Mouse (Mus musculus) embryo, embryonic 11.5 days (tissue): Measurements from ENCODE around the gene Pip4k2a.
"Not testable (repeated sequence)": the region's sequence is repeated elsewhere in the genome, so short reads cannot be mapped to it uniquely, and the experiment has no call there.

ENCODE experiments used
- DNase-seq: peaks from one replicate; pipeline ENCODE4 v3.0.0-alpha.2; 2012; ENCODE audit warnings: low read depth, low spot score

The Pip4k2a gene

GRCm38 (mm10) chr2:18897742-18898256, 100.1 kb downstream of the Pip4k2a start:
- DNase-seq: no peak

GRCm38 (mm10) chr2:18896015-18896414, 101.9 kb downstream of the Pip4k2a start:
- no peak for DNase-seq

GRCm38 (mm10) chr2:18893336-18893735, 104.6 kb downstream of the Pip4k2a start:
- DNase-seq: not testable (repeated sequence)

GRCm38 (mm10) chr2:18891991-18892537, 105.9 kb downstream of the Pip4k2a start:
- DNase-seq: no peak

GRCm38 (mm10) chr2:18890227-18891001, 107.5 kb downstream of the Pip4k2a start:
- DNase-seq: no peak

- DNase-seq: no peak
Observed at GRCm38 (mm10) chr2:18884277-18884676, 113.6 kb downstream of the Pip4k2a start.

- DNase-seq: no peak
Observed at GRCm38 (mm10) chr2:18874626-18875025, 123.3 kb downstream of the Pip4k2a start.

- DNase-seq: no peak
Observed at GRCm38 (mm10) chr2:18874063-18874462, 123.9 kb downstream of the Pip4k2a start.

- DNase-seq: no peak
Observed at GRCm38 (mm10) chr2:18873440-18873839, 124.5 kb downstream of the Pip4k2a start.

GRCm38 (mm10) chr2:18872797-18873196, 125.1 kb downstream of the Pip4k2a start:
- DNase-seq: peak; percentile 39

- DNase-seq: no peak
Observed at GRCm38 (mm10) chr2:18871087-18871486, 126.8 kb downstream of the Pip4k2a start.

- DNase-seq: no peak
Observed at GRCm38 (mm10) chr2:18867069-18867468, 130.9 kb downstream of the Pip4k2a start.

- no peak for DNase-seq
Observed at GRCm38 (mm10) chr2:18864719-18865118, 133.2 kb downstream of the Pip4k2a start.

GRCm38 (mm10) chr2:18861607-18862158, 136.2 kb downstream of the Pip4k2a start:
- DNase-seq: no peak

GRCm38 (mm10) chr2:18860686-18861085, 137.2 kb downstream of the Pip4k2a start:
- no peak for DNase-seq

GRCm38 (mm10) chr2:18857952-18858351, 140.0 kb downstream of the Pip4k2a start:
- DNase-seq: no peak

- no peak for DNase-seq
Observed at GRCm38 (mm10) chr2:18856461-18856860, 141.5 kb downstream of the Pip4k2a start.

- DNase-seq: no peak
Observed at GRCm38 (mm10) chr2:18855246-18855645, 142.7 kb downstream of the Pip4k2a start.

- DNase-seq: no peak
Observed at GRCm38 (mm10) chr2:18853345-18853744, 144.6 kb downstream of the Pip4k2a start.

GRCm38 (mm10) chr2:18850657-18851056, 147.3 kb downstream of the Pip4k2a start:
- no peak for DNase-seq

GRCm38 (mm10) chr2:18848074-18848629, 149.8 kb downstream of the Pip4k2a start:
- DNase-seq: no peak

GRCm38 (mm10) chr2:18842527-18842926, 155.4 kb downstream of the Pip4k2a start:
- no peak for DNase-seq
